Mouse (Mus musculus): ENCODE data around the gene Rfc4. TPM values are rescaled to one million over a fixed set of nuclear protein-coding genes. Genes with fewer than 3 reads are reported as not detected.

Rfc4 gene
- total RNA-seq (2014; rRNA removed) (5.2 and 5.3 TPM in 2 replicates), polyA plus RNA-seq (2012; rRNA removed) (0.32 TPM in 1 of 2 replicates, not detected in the other)

DNA sequence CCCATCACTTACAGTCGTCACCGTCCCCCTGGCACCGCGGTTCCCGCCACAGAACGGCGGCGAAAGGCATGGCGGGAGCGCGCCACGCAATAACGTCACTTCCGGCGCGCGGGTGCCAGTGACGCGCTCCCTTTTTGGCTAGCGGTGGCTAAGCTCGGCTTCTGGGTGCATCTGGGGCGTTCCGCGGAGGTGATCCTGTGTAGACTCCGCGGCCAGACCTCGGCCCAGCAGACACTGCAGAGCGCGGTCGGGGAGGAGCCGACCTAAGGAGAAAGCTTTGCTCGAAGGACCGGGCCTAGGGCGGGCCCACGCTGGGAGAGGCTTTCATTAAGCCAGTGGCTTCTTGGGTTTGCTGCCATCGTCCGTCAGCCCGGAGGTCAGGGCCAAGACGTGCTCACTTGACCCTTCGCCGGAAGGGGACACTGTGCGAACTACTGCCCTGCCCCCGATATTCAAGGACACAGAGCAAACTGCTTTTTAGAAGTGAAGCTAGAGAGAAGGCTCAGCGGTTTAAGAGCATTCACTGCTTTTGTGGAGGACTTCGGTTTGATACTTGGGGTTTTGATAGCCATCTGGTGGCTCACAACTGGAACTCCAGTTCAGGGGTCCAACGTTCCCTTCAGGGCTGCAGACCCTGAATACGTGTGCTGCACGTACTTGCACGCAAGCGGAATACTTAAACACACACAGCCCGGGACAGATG, at the start of gene Rfc4:
Rfc4 (minus strand) TSS at position 65 of the 703 bp plus-strand sequence.
- Histone ChIP-seq H3K27ac (replicated peaks; ENCODE audit: insufficient read depth, low read depth, low read length) (peak within 1 kb of the TSS; percentile 94), H3K79me2 (ENCODE audit: control insufficient read depth, insufficient read depth, low read length) (no peaks in the 10 kb centered on the region), H3K27me3 (ENCODE audit: control insufficient read depth, insufficient read depth, low read length) (no peaks in the 10 kb centered on the region), H3K4me1 (ENCODE audit: control insufficient read depth, insufficient read depth, low read length) (peaks cover 10% of the 10 kb centered on the region), H3K36me3 (ENCODE audit: control insufficient read depth, insufficient read depth, low read length) (no peaks in the 10 kb centered on the region), H3K4me3 (ENCODE audit: insufficient read depth, low read depth, low read length) (peak within 1 kb of the TSS; percentile 92), H3K9ac (ENCODE audit: low read depth, low read length) (peak within 1 kb of the TSS; percentile 92)
- TF ChIP-seq POLR2A (IDR thresholded peaks at IDR 0.05; ENCODE audit: extremely low read depth, insufficient read depth, low read length) = peak; percentile 71
- TF ChIP-seq CTCF (IDR thresholded peaks at IDR 0.05; ENCODE audit: low read depth, low read length) = peak; percentile 33
- peak; percentile 64 for DNase-seq (ENCODE audit: extremely low read depth, low read depth, low spot score)
- under 1% methylated on average over 51 of the region's 51 CpGs for WGBS

DNA sequence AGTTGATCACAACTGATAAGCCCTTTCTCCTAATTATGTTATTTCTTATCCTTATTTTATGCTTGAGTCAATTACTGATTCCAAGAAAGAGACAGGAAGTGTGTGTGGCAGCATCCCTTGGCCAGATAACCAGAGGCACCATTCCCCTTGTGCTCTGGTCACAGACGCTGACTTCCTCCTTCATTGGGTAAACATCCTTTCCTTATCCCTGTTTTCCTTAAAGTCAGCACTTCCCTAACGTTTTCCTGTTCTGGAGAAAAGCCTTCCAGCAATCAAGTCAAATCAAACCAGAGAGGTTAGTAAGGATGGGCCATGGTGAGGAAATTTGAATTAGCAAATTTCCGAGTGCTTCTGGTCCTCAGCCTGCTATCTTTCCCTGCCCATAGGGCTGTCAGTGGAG, 48.4 kb upstream of the Rfc4 start:
- Histone ChIP-seq H3K27ac (replicated peaks; ENCODE audit: insufficient read depth, low read depth, low read length) (no peak overlapping the region), H3K4me1 (ENCODE audit: control insufficient read depth, insufficient read depth, low read length) (peaks cover 5% of the 10 kb centered on the region; the same call in 1 of the 2 replicates), H3K36me3 (ENCODE audit: control insufficient read depth, insufficient read depth, low read length) (no peaks in the 10 kb centered on the region), H3K79me2 (ENCODE audit: control insufficient read depth, insufficient read depth, low read length) (no peaks in the 10 kb centered on the region), H3K9ac (ENCODE audit: low read depth, low read length) (no peak overlapping the region), H3K27me3 (ENCODE audit: control insufficient read depth, insufficient read depth, low read length) (no peaks in the 10 kb centered on the region), H3K4me3 (ENCODE audit: insufficient read depth, low read depth, low read length) (no peak overlapping the region)
- 69% methylated on average over 3 of the region's 3 CpGs for WGBS
- DNase-seq (ENCODE audit: extremely low read depth, low read depth, low spot score) = no peak
- TF ChIP-seq POLR2A (IDR thresholded peaks at IDR 0.05; ENCODE audit: extremely low read depth, insufficient read depth, low read length) (no peak), CTCF (IDR thresholded peaks at IDR 0.05; ENCODE audit: low read depth, low read length) (no peak)

DNA sequence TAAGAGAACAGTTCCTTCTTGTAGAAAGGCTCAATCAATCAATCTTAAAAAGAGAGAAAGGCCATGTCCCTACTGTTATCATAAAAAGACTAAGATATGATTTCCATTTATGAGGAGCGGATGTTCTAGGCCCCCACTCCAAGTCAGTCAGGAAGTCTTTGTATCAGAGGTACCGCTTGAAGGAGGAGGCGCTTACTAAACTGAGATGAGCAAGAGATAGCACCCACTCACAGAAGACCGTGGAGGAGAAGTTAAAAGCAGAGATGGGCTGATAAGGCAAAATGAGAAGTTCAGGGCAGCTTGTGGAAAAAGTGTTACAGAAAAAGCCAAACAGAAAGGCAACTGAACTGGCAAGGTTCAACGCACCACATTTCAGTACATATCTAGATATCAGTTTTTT, 47.3 kb upstream of the Rfc4 start:
- Histone ChIP-seq H3K27ac (replicated peaks; ENCODE audit: insufficient read depth, low read depth, low read length) (no peak overlapping the region), H3K36me3 (ENCODE audit: control insufficient read depth, insufficient read depth, low read length) (no peaks in the 10 kb centered on the region), H3K9ac (ENCODE audit: low read depth, low read length) (no peak overlapping the region), H3K4me1 (ENCODE audit: control insufficient read depth, insufficient read depth, low read length) (peaks cover 5% of the 10 kb centered on the region; the same call in 1 of the 2 replicates), H3K27me3 (ENCODE audit: control insufficient read depth, insufficient read depth, low read length) (no peaks in the 10 kb centered on the region), H3K4me3 (ENCODE audit: insufficient read depth, low read depth, low read length) (no peak overlapping the region), H3K79me2 (ENCODE audit: control insufficient read depth, insufficient read depth, low read length) (no peaks in the 10 kb centered on the region)
- WGBS = 83% methylated on average over 5 of the region's 5 CpGs
- DNase-seq (ENCODE audit: extremely low read depth, low read depth, low spot score) = no peak
- no peak for TF ChIP-seq CTCF (IDR thresholded peaks at IDR 0.05; ENCODE audit: low read depth, low read length)
- TF ChIP-seq POLR2A (IDR thresholded peaks at IDR 0.05; ENCODE audit: extremely low read depth, insufficient read depth, low read length) = no peak

DNA sequence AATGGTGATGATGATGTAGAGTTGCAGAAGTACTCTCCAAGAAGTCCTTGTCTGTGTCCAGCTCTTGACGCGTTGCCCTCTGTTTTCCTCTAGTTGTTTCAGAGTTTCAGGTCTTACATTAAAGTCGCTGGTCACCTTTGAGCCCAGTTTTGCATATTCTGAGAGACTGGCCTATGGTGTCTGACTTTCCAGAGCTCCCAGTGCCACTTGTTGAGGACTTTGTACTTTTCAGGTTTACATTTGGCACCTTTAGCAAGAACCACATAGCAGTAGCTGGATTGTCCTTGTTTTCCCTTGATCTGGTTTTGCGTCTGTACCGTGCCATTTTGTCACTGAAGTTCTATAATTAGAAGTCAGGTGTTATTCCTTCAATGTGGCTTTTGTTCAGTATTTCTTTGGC, 46.4 kb upstream of the Rfc4 start:
- WGBS = 30% methylated on average over 5 of the region's 5 CpGs
- H3K36me3 ChIP-seq (ENCODE audit: control insufficient read depth, insufficient read depth, low read length) = no peaks in the 10 kb centered on the region
- H3K27ac ChIP-seq (replicated peaks; ENCODE audit: insufficient read depth, low read depth, low read length) = no peak overlapping the region
- DNase-seq (ENCODE audit: extremely low read depth, low read depth, low spot score) = peak; percentile 92
- no peaks in the 10 kb centered on the region for H3K27me3 ChIP-seq (ENCODE audit: control insufficient read depth, insufficient read depth, low read length)
- H3K4me1 ChIP-seq (ENCODE audit: control insufficient read depth, insufficient read depth, low read length) = peaks cover 5% of the 10 kb centered on the region; the same call in 1 of the 2 replicates
- no peaks in the 10 kb centered on the region for H3K79me2 ChIP-seq (ENCODE audit: control insufficient read depth, insufficient read depth, low read length)
- no peak for TF ChIP-seq CTCF (IDR thresholded peaks at IDR 0.05; ENCODE audit: low read depth, low read length)
- no peak for TF ChIP-seq POLR2A (IDR thresholded peaks at IDR 0.05; ENCODE audit: extremely low read depth, insufficient read depth, low read length)
- no peak overlapping the region for H3K4me3 ChIP-seq (ENCODE audit: insufficient read depth, low read depth, low read length)
- no peak overlapping the region for H3K9ac ChIP-seq (ENCODE audit: low read depth, low read length)

DNA sequence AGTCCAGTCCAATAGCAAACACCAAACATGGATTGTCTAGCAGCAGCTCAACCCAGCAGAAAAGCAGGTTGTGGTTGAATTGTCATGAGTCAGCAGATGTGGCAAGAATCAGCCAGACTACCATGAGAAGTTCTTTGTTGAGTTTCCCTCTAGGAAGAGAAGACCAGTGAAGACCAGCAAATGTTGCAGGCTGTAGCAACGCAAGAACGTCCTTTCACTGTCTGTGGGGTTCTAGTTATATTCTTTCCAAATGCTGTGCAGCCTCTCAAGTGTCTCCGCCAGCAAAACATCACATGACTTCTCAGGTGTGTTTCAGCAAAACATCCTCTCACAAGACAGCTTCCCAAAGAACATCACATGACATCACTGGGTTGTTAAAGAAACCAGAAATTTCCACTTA, 43.3 kb upstream of the Rfc4 start:
- Histone ChIP-seq H3K79me2 (ENCODE audit: control insufficient read depth, insufficient read depth, low read length) (no peaks in the 10 kb centered on the region), H3K27me3 (ENCODE audit: control insufficient read depth, insufficient read depth, low read length) (no peaks in the 10 kb centered on the region), H3K27ac (replicated peaks; ENCODE audit: insufficient read depth, low read depth, low read length) (no peak overlapping the region), H3K4me1 (ENCODE audit: control insufficient read depth, insufficient read depth, low read length) (peaks cover 5% of the 10 kb centered on the region; the same call in 1 of the 2 replicates), H3K9ac (ENCODE audit: low read depth, low read length) (no peak overlapping the region), H3K4me3 (ENCODE audit: insufficient read depth, low read depth, low read length) (no peak overlapping the region), H3K36me3 (ENCODE audit: control insufficient read depth, insufficient read depth, low read length) (no peaks in the 10 kb centered on the region)
- DNase-seq (ENCODE audit: extremely low read depth, low read depth, low spot score) = no peak
- 100% methylated on average over 3 of the region's 3 CpGs for WGBS
- no peak for TF ChIP-seq POLR2A (IDR thresholded peaks at IDR 0.05; ENCODE audit: extremely low read depth, insufficient read depth, low read length)
- TF ChIP-seq CTCF (IDR thresholded peaks at IDR 0.05; ENCODE audit: low read depth, low read length) = no peak

DNA sequence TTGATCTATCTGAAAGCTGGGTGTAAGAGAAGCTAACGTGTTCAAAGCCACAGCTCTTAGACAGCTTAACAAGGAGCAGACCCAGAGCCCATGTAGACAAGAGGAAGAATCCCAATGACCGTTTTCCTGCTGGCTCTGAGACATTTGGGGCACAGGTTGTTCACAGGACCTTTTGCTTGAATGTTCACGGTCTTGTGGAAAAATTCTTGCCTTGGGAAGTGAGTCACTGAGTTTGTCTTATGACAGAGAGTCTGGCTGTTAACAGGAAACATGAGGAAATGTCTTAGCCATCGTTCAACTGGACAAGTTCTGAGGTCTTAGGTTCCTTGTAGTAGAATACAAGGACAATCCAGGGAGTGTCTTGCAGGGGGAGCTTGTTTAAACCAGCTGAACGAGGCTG, 39.5 kb upstream of the Rfc4 start:
- DNase-seq (ENCODE audit: extremely low read depth, low read depth, low spot score) = no peak
- no peak overlapping the region for H3K27ac ChIP-seq (replicated peaks; ENCODE audit: insufficient read depth, low read depth, low read length)
- WGBS = 72% methylated on average over 5 of the region's 5 CpGs
- H3K36me3 ChIP-seq (ENCODE audit: control insufficient read depth, insufficient read depth, low read length) = no peaks in the 10 kb centered on the region
- no peaks in the 10 kb centered on the region; the same call in 1 of the 2 replicates for H3K4me1 ChIP-seq (ENCODE audit: control insufficient read depth, insufficient read depth, low read length)
- no peak overlapping the region for H3K4me3 ChIP-seq (ENCODE audit: insufficient read depth, low read depth, low read length)
- H3K79me2 ChIP-seq (ENCODE audit: control insufficient read depth, insufficient read depth, low read length) = no peaks in the 10 kb centered on the region
- H3K9ac ChIP-seq (ENCODE audit: low read depth, low read length) = no peak overlapping the region
- no peaks in the 10 kb centered on the region for H3K27me3 ChIP-seq (ENCODE audit: control insufficient read depth, insufficient read depth, low read length)
- TF ChIP-seq POLR2A (IDR thresholded peaks at IDR 0.05; ENCODE audit: extremely low read depth, insufficient read depth, low read length) (no peak), CTCF (IDR thresholded peaks at IDR 0.05; ENCODE audit: low read depth, low read length) (no peak)
